Mouse (Mus musculus) frontal cortex, adult (tissue): ENCODE measurements at regions not wholly inside any gene's neighbourhood (a gene's known extent, or its start where the extent isn't known, plus 50 kb on each side); places are given as distances from the start of the nearest gene placed in this dataset.

Experiments
- ATAC-seq: cut with Nextera tagmentation; 2 replicates; pipeline ENCODE4 v1.9.2; 2017; ENCODE audit warnings: mild to moderate bottlenecking, moderate library complexity, mixed read lengths; ENCODE audit not compliant: low TSS enrichment

- peak; percentile 52 for ATAC-seq
Observed at GRCm38 (mm10) chr13:63627184-63627893, 53.9 kb upstream of the Ptch1 start.

GRCm38 (mm10) chr13:63627894-63628287, 54.5 kb upstream of the Ptch1 start:
- ATAC-seq = no peak

GRCm38 (mm10) chr13:63631771-63632347, 58.5 kb upstream of the Ptch1 start:
- no peak for ATAC-seq

DNA sequence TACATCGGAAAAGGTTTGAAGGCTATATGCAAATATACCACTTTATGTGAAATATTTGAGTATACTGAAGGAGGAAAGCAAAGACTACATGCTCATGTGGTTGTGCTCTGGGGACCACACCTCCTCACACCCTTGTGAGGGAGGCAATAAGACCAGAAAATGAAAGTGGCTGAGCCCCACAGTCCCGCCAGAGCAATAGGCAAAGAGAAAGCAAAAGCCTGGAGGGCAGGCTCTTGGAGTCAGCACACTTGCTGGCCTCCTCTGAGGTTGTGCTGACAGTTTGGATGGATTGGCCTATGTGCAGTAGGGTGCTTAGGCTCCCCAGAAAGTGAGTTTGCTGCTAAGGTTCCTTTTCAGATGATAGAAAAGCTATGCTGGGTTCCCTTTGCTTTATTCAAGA, 60.9 kb upstream of the Ptch1 start:
- ATAC-seq = no peak

DNA sequence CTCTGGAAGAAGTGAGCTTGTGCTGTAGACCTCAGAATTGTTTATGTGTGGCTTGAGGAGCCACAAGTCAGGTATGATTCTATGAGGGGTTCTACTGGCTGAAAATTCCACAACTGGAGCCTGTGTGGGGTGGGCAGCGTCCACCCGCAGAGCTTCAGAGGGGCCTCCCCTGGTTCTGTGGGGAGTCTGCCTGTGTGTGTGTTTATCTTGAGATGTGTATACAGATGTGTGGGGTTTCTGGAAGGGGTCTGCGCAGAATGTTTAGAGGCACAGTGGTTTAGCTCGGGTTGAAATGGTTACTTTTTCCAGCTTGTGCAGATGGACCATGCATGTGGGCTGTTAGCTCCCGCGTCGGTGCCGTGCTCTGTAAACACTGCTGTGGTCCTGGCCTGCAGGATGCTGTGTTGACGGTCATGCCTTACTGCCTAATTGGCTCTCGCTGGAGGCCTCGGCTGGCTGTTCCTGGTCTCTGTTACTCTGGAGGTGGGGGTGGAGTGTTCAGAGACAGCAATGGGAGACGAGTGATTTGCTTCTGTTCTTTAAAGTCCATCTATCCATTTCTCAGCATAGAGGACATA, 68.3 kb upstream of the Ptch1 start:
- no peak for ATAC-seq

DNA sequence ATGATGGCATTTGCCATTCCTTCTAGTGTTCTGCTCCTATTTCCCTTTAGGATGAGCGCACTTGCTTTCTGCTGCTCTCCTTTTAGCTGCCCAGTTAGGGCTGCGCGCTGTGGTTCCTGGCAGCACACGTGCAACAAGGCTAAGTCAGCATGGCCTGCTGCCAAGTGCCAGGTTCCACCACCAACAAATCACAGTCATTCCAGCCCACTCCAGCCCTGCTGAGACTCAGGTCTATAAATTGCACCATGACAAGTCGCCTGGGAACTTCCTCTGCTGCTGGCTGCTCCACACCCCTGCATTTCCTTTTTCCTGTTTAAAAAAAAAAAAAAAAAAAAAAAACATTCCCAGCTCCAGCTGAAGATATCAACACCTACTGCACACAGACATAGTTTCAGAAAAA, 69.2 kb upstream of the Ptch1 start:
- peak; percentile 81 for ATAC-seq

- no peak for ATAC-seq
Observed at GRCm38 (mm10) chr13:63643394-63643793, 70.0 kb upstream of the Ptch1 start.

GRCm38 (mm10) chr13:63644308-63644707, 70.9 kb upstream of the Ptch1 start:
- ATAC-seq = no peak

DNA sequence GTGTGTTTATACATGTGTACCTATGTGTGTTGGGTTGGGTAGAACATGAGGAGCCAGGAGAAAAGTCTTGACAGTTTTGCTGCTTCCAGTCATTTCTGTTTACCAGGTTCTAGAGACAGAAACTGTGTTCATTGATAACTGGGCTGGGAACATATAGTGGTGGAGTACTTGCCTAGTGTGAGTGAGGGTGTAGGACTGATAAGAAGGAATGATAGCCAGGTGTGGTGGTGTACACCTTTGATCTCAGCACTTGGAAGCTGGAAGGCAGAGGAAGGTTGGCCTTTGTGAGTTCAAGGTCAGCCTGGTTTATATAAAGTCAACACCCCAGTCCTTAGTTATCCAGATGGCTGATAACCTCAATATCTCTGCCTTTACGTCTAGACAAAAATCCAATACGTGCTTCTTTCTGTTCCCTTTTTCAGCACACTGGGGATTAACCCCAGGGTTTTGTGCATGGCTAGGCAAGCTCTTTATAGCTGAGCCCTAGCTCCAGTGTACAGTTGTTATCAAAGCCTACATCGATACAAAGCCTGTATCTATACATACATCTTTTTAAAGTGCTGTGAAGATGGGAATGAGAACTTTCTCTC, 75.8 kb upstream of the Ptch1 start:
- no peak for ATAC-seq

GRCm38 (mm10) chr13:63654514-63654913, 81.1 kb upstream of the Ptch1 start:
- ATAC-seq = no peak

- no peak for ATAC-seq
Observed at GRCm38 (mm10) chr13:63657115-63657514, 83.7 kb upstream of the Ptch1 start.

DNA sequence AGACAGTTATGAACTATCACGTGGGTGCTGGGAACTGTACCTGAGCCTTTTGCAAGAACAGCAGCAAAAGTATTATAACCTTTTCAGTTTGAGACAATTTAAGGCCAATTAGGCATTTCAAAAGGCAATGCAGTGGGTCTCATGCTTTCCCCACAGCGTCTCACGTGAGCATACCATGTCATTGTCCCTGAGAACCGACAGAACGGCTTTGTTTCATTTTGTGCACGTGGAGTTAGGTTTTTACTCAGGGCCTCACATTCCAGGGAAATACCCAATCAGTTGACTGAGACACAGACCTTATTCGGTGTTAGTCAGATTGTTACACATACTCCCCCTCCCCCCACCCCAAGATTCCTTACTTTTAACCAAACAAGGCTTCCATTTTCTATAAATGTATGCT, 86.0 kb upstream of the Ptch1 start:
- no peak for ATAC-seq

- no peak for ATAC-seq
Observed at GRCm38 (mm10) chr13:63660431-63660830, 87.0 kb upstream of the Ptch1 start.

GRCm38 (mm10) chr13:63668576-63668975, 95.2 kb upstream of the Ptch1 start:
- ATAC-seq = no peak

GRCm38 (mm10) chr13:63669031-63669430, 95.6 kb upstream of the Ptch1 start:
- no peak for ATAC-seq

DNA sequence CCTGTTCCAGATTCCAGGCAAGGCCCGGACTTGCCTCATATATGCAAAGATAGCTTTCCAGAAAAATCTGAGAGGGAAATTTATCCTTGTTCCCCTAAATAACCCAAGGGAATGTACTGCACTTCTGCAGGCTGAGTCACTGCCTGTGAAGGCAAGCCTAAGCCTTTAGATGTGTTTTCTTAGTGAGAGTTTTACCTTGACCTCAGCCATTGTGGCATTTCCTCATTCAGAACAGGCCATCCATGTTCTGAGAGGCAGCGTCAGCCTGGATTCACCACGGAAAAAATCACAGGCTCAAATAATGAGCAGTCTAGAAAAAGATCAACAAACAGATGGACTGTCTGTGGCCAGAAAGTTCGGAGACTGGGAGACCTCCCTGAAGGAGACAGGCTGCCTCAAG, 99.0 kb upstream of the Ptch1 start:
- peak; percentile 31; the same call in 1 of the 2 replicates for ATAC-seq

DNA sequence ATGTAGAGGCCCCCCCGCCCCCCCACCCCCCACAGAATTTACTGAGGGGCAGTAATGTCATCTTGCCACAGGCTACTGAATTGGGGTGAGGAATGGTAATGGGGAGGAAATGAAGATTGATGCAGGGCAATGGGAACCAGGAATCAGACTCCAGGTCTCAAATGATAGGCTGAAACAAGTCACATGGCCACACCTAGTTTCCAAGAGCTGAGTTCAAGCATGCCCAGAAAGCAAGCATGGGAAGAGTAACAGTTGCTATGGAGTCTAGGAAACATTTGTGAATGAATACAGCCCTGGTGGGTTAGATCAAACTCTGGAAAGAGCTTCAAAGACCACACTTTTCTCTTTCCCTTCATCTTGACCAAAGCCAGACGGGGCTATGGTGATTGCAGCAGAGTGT, 104.3 kb upstream of the Ptch1 start:
- ATAC-seq = no peak

- ATAC-seq = peak; percentile 57
Observed at GRCm38 (mm10) chr13:63678265-63679260, 105.2 kb upstream of the Ptch1 start.

DNA sequence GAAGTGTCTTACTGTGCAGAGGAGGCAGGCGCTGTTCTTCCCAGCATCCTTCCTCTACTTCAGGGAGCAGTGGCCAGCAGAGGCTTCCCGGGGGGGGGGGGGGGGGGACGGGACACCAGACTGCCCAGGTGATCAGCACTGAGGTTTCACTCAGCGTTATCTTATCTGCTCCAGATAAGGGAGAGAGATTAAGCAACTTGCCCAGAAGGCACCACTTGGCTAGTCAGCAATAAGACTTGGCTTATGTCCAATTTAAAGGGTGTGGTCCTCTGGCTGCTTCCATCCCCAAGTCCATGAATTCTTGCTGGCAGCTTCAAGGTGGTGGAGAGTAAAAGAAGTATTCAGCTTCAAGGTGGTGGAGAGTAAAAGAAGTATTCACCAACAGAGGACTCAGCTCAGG, 108.9 kb upstream of the Ptch1 start:
- ATAC-seq = no peak

- peak; percentile 74 for ATAC-seq
Observed at GRCm38 (mm10) chr13:63691974-63692373, 118.6 kb upstream of the Ptch1 start.

GRCm38 (mm10) chr13:63693636-63694035, 120.2 kb upstream of the Ptch1 start:
- no peak for ATAC-seq

- ATAC-seq = peak; percentile 34; the same call in 1 of the 2 replicates
Observed at GRCm38 (mm10) chr13:63696399-63696798, 118.6 kb upstream of the Ercc6l2 start.
